Mouse (Mus musculus): ENCODE data around the gene CN725425. TPM values are rescaled to one million over a fixed set of nuclear protein-coding genes. Genes with fewer than 3 reads are reported as not detected.

CN725425 gene
- polyA plus RNA-seq, 1 experiment from 2014 or later = not detected

DNA sequence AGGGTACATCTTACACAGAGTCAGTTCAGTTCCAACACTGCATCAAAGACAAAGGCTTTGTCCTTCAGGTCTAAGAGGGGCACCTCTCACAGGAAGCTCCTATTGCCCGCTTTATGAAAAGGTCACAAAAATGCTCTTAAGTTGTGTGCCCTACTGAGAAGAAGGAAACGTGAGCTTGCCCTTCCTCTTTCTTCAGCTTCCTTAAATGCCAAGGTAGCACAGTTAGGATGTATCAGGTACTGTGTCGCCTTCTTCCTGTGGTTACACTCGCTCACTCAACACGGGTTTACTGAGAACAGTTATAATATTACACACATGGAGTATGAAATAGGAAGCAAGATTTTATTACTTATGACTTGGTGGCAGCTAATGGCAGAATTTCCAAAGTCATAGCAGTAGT lies 38.0 kb downstream of the CN725425 start:
- no peak for ATAC-seq (ENCODE audit: insufficient read depth)
- Histone ChIP-seq H3K4me1 (ENCODE audit: insufficient read depth) (no peaks in the 10 kb centered on the region), H3K36me3 (ENCODE audit: insufficient read depth) (no peaks in the 10 kb centered on the region), H3K27ac (ENCODE audit: low read depth) (no peak overlapping the region), H3K9ac (no peak overlapping the region), H3K4me3 (ENCODE audit: low read depth, low read length) (no peak overlapping the region), H3K4me2 (no peak overlapping the region), H3K27me3 (ENCODE audit: insufficient read depth, low read length) (no peaks in the 10 kb centered on the region), H3K9me3 (ENCODE audit: low read depth, low read length) (no peaks in the 10 kb centered on the region)
- WGBS = 83% methylated on average over 5 of the region's 5 CpGs
- DNase-seq = no peak
- TF ChIP-seq CTCF (IDR thresholded peaks at IDR 0.05; ENCODE audit: low read depth) = no peak

GRCm38 (mm10) chr15:91240683-91241335 lies 41.5 kb downstream of the CN725425 start:
- Histone ChIP-seq H3K36me3 (ENCODE audit: insufficient read depth) (no peaks in the 10 kb centered on the region), H3K4me3 (ENCODE audit: low read depth, low read length) (no peak overlapping the region), H3K9me3 (ENCODE audit: low read depth, low read length) (no peaks in the 10 kb centered on the region), H3K4me1 (ENCODE audit: insufficient read depth) (no peaks in the 10 kb centered on the region), H3K9ac (no peak overlapping the region), H3K27ac (ENCODE audit: low read depth) (no peak overlapping the region), H3K4me2 (no peak overlapping the region), H3K27me3 (ENCODE audit: insufficient read depth, low read length) (no peaks in the 10 kb centered on the region)
- TF ChIP-seq CTCF (IDR thresholded peaks at IDR 0.05; ENCODE audit: low read depth) = no peak
- 82% methylated on average over 3 of the region's 3 CpGs for WGBS
- ATAC-seq (ENCODE audit: insufficient read depth) = no peak
- DNase-seq = no peak

DNA sequence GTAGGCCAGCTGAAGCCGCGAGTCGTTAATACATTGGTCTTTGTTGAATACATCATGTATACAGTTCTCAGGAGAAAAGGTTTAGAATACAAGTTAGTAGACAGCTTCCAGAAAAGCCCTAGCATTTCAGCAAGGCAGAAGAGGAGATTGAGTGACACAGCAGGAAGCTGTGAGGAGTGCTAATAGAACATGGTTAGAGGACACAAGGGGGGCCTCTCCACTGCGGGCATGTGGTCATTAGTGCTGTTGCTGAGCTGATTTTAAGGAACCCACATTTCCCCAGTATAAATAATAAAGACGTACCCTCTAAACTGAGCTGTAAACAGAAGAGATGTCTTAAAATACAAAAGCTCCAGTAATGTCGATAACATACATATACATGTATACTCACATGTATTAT lies 51.5 kb downstream of the CN725425 start:
- no peak for ATAC-seq (ENCODE audit: insufficient read depth)
- no peaks in the 10 kb centered on the region for H3K9me3 ChIP-seq (ENCODE audit: low read depth, low read length)
- H3K4me3 ChIP-seq (ENCODE audit: low read depth, low read length) = no peak overlapping the region
- no peaks in the 10 kb centered on the region for H3K36me3 ChIP-seq (ENCODE audit: insufficient read depth)
- no peaks in the 10 kb centered on the region for H3K4me1 ChIP-seq (ENCODE audit: insufficient read depth)
- no peak overlapping the region for H3K9ac ChIP-seq
- 73% methylated on average over 6 of the region's 6 CpGs for WGBS
- H3K27me3 ChIP-seq (ENCODE audit: insufficient read depth, low read length) = no peaks in the 10 kb centered on the region
- TF ChIP-seq CTCF (IDR thresholded peaks at IDR 0.05; ENCODE audit: low read depth) = no peak
- H3K4me2 ChIP-seq = no peak overlapping the region
- no peak overlapping the region for H3K27ac ChIP-seq (ENCODE audit: low read depth)
- DNase-seq = no peak

- H3K27me3 ChIP-seq (ENCODE audit: insufficient read depth, low read length) = no peaks in the 10 kb centered on the region
- no peak for ATAC-seq (ENCODE audit: insufficient read depth)
- no peaks in the 10 kb centered on the region for H3K36me3 ChIP-seq (ENCODE audit: insufficient read depth)
- H3K4me3 ChIP-seq (ENCODE audit: low read depth, low read length) = no peak overlapping the region
- WGBS = 53% methylated on average over 9 of the region's 9 CpGs
- H3K4me2 ChIP-seq = no peak overlapping the region
- no peaks in the 10 kb centered on the region for H3K9me3 ChIP-seq (ENCODE audit: low read depth, low read length)
- no peaks in the 10 kb centered on the region for H3K4me1 ChIP-seq (ENCODE audit: insufficient read depth)
- H3K27ac ChIP-seq (ENCODE audit: low read depth) = no peak overlapping the region
- TF ChIP-seq CTCF (IDR thresholded peaks at IDR 0.05; ENCODE audit: low read depth) = no peak
- no peak for DNase-seq
- H3K9ac ChIP-seq = no peak overlapping the region
Observed at GRCm38 (mm10) chr15:91251544-91252408, 52.5 kb downstream of the CN725425 start.

- TF ChIP-seq CTCF (IDR thresholded peaks at IDR 0.05; ENCODE audit: low read depth) = peak; percentile 45
- no peak overlapping the region for H3K4me2 ChIP-seq
- H3K36me3 ChIP-seq (ENCODE audit: insufficient read depth) = no peaks in the 10 kb centered on the region
- H3K27me3 ChIP-seq (ENCODE audit: insufficient read depth, low read length) = no peaks in the 10 kb centered on the region
- no peak overlapping the region for H3K4me3 ChIP-seq (ENCODE audit: low read depth, low read length)
- H3K4me1 ChIP-seq (ENCODE audit: insufficient read depth) = no peaks in the 10 kb centered on the region
- ATAC-seq (ENCODE audit: insufficient read depth) = no peak
- 54% methylated on average over 8 of the region's 8 CpGs for WGBS
- H3K9me3 ChIP-seq (ENCODE audit: low read depth, low read length) = no peaks in the 10 kb centered on the region
- H3K27ac ChIP-seq (ENCODE audit: low read depth) = no peak overlapping the region
- peak; percentile 44 for DNase-seq
- no peak overlapping the region for H3K9ac ChIP-seq
Observed at GRCm38 (mm10) chr15:91252956-91253355, 53.7 kb downstream of the CN725425 start.

DNA sequence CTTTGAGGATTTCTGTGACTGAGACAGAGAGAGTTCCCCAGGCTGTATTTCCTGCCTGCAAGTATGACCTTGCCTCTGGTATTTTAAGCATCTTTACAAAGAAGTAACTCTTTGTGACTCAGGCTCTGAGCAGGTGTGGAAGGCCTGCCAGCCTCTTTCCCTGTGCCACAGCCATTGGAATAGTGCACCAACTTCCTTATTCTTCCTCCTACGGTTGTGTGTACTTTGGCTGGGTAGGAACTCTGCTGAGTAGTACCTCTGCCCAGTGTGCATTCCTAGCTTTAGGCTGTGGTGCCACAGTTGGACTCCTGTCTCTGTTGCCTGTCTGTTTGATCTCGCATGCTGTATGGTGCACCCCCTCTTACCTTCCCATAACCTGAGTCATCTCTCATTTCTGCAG lies 56.0 kb downstream of the CN725425 start:
- no peaks in the 10 kb centered on the region for H3K27me3 ChIP-seq (ENCODE audit: insufficient read depth, low read length)
- H3K27ac ChIP-seq (ENCODE audit: low read depth) = peak overlapping the region; percentile 32; the same call in 1 of the 2 replicates
- no peak overlapping the region for H3K9ac ChIP-seq
- no peaks in the 10 kb centered on the region for H3K4me1 ChIP-seq (ENCODE audit: insufficient read depth)
- H3K9me3 ChIP-seq (ENCODE audit: low read depth, low read length) = no peaks in the 10 kb centered on the region
- TF ChIP-seq CTCF (IDR thresholded peaks at IDR 0.05; ENCODE audit: low read depth) = no peak
- no peaks in the 10 kb centered on the region for H3K36me3 ChIP-seq (ENCODE audit: insufficient read depth)
- 74% methylated on average over 2 of the region's 2 CpGs for WGBS
- no peak overlapping the region for H3K4me3 ChIP-seq (ENCODE audit: low read depth, low read length)
- no peak overlapping the region for H3K4me2 ChIP-seq
- peak; percentile 68; the same call in 1 of the 2 replicates for ATAC-seq (ENCODE audit: insufficient read depth)
- no peak for DNase-seq

DNA sequence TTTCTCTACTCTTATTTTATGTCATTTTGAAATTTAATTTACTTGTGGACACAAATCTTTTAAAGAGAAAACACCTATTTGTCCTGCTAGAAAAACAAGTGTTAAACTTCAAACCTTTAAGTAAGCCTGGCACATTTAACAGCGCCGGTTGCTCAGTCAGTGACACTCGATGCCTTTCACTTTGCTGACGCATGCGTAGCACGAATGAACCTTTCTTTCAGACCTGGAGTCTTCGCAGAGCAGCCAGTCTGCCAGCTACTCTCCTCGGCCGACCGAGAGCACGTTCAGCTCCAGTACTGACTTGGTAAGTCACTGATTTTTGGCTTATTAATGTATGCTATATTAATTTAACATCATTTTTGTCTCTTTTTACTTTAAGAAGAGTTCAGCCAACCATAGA lies 57.8 kb downstream of the CN725425 start:
- Histone ChIP-seq H3K9ac (no peak overlapping the region), H3K27ac (ENCODE audit: low read depth) (no peak overlapping the region), H3K9me3 (ENCODE audit: low read depth, low read length) (no peaks in the 10 kb centered on the region), H3K4me2 (no peak overlapping the region), H3K4me1 (ENCODE audit: insufficient read depth) (no peaks in the 10 kb centered on the region), H3K36me3 (ENCODE audit: insufficient read depth) (no peaks in the 10 kb centered on the region), H3K27me3 (ENCODE audit: insufficient read depth, low read length) (no peaks in the 10 kb centered on the region), H3K4me3 (ENCODE audit: low read depth, low read length) (no peak overlapping the region)
- DNase-seq (peak; percentile 15), ATAC-seq (ENCODE audit: insufficient read depth) (no peak)
- WGBS = 59% methylated on average over 11 of the region's 11 CpGs
- TF ChIP-seq CTCF (IDR thresholded peaks at IDR 0.05; ENCODE audit: low read depth) = no peak
